Mouse (Mus musculus): Measurements from ENCODE around the gene Mcm10. TPM values are rescaled to one million over a fixed set of nuclear protein-coding genes. Genes with fewer than 3 reads are reported as not detected.
"Not testable (repeated sequence)": the region's sequence is repeated elsewhere in the genome, so short reads cannot be mapped to it uniquely, and the experiment has no call there.

Gene Mcm10
- polyA plus RNA-seq, 1 experiment from 2014 or later: 12.1 TPM

- Histone ChIP-seq H3K9me3 (replicated peaks) (no peaks in the 10 kb centered on the region), H3K36me3 (no peaks in the 10 kb centered on the region)
Observed at GRCm38 (mm10) chr2:4978091-4978490, 34.5 kb downstream of the Mcm10 start.

DNA sequence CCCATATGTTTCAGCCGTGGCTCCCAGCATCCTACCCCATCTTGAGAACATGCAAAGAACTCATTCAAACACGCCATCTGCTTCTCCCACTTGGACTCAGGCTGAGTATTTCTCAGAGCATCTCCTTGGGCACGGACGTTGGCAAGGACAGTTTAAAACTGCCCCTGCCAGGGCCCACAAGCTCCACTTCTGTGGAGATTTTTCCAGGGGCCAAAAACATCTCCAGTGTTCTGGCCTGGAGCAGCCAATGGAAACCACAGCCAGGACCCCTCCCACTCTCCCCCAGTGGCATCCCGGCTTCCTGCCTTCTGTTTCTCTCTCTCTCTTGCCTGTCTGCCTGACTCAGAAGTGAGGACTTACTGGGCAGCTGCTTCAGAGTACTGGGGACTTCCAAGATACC lies 36.8 kb downstream of the Mcm10 start, which contains the start of gene Ucma:
Gene Ucma, plus strand, starts transcription at position 316 of the 400 bp plus-strand sequence.
- no peak for ATAC-seq (replicated peaks; ENCODE audit: insufficient number of reproducible peaks, insufficient read depth, low FRiP score, low read depth)
- Histone ChIP-seq H3K4me2 (no peak within 1 kb of the TSS), H3K4me3 (no peak within 1 kb of the TSS), H3K4me1 (replicated peaks) (no peaks in the 10 kb centered on the region), H3K9ac (no peak within 1 kb of the TSS), H3K27me3 (no peaks in the 10 kb centered on the region), H3K36me3 (no peaks in the 10 kb centered on the region), H3K9me3 (replicated peaks) (no peaks in the 10 kb centered on the region), H3K27ac (no peak within 1 kb of the TSS)
- 52% methylated on average over 5 of the region's 5 CpGs for WGBS

More at GRCm38 (mm10) chr2:4978091-4978490, 34.5 kb downstream of the Mcm10 start:
- no peak overlapping the region for H3K4me3 ChIP-seq
- no peak overlapping the region for H3K27ac ChIP-seq
- no peak overlapping the region for H3K9ac ChIP-seq
- H3K4me2 ChIP-seq: no peak overlapping the region
- 33% methylated on average over 8 of the region's 8 CpGs for WGBS
- no peak for ATAC-seq (replicated peaks; ENCODE audit: insufficient number of reproducible peaks, insufficient read depth, low FRiP score, low read depth)
- H3K4me1 ChIP-seq (replicated peaks): no peaks in the 10 kb centered on the region
- no peaks in the 10 kb centered on the region for H3K27me3 ChIP-seq

GRCm38 (mm10) chr2:4969083-4969482 lies 43.5 kb downstream of the Mcm10 start:
- H3K4me3 ChIP-seq: no peak overlapping the region
- H3K36me3 ChIP-seq: no peaks in the 10 kb centered on the region
- H3K4me1 ChIP-seq (replicated peaks): no peaks in the 10 kb centered on the region
- H3K27me3 ChIP-seq: no peaks in the 10 kb centered on the region
- H3K9ac ChIP-seq: no peak overlapping the region
- WGBS: 61% methylated on average over 2 of the region's 2 CpGs
- H3K27ac ChIP-seq: no peak overlapping the region
- H3K4me2 ChIP-seq: no peak overlapping the region
- no peak for ATAC-seq (replicated peaks; ENCODE audit: insufficient number of reproducible peaks, insufficient read depth, low FRiP score, low read depth)
- no peaks in the 10 kb centered on the region for H3K9me3 ChIP-seq (replicated peaks)

- no peak for ATAC-seq (replicated peaks; ENCODE audit: insufficient number of reproducible peaks, insufficient read depth, low FRiP score, low read depth)
- no peaks in the 10 kb centered on the region for H3K36me3 ChIP-seq
- WGBS: 89% methylated on average over 2 of the region's 2 CpGs
Observed at GRCm38 (mm10) chr2:4967806-4968205, 44.8 kb downstream of the Mcm10 start.

GRCm38 (mm10) chr2:4958039-4958438 lies 54.6 kb downstream of the Mcm10 start:
- no peak overlapping the region for H3K4me3 ChIP-seq
- no peak overlapping the region for H3K4me2 ChIP-seq
- WGBS: 78% methylated on average over 12 of the region's 12 CpGs
- no peak for ATAC-seq (replicated peaks; ENCODE audit: insufficient number of reproducible peaks, insufficient read depth, low FRiP score, low read depth)
- no peaks in the 10 kb centered on the region for H3K4me1 ChIP-seq (replicated peaks)
- no peaks in the 10 kb centered on the region for H3K36me3 ChIP-seq
- H3K9me3 ChIP-seq (replicated peaks): no peaks in the 10 kb centered on the region
- no peak overlapping the region for H3K27ac ChIP-seq
- no peak overlapping the region for H3K9ac ChIP-seq
- H3K27me3 ChIP-seq: no peaks in the 10 kb centered on the region

More at GRCm38 (mm10) chr2:4967806-4968205, 44.8 kb downstream of the Mcm10 start:
- no peaks in the 10 kb centered on the region for H3K4me1 ChIP-seq (replicated peaks)
- H3K27ac ChIP-seq: no peak overlapping the region
- H3K4me3 ChIP-seq: no peak overlapping the region
- no peaks in the 10 kb centered on the region for H3K27me3 ChIP-seq
- H3K9ac ChIP-seq: no peak overlapping the region
- no peak overlapping the region for H3K4me2 ChIP-seq
- H3K9me3 ChIP-seq (replicated peaks): no peaks in the 10 kb centered on the region

- 74% methylated on average over 6 of the region's 6 CpGs for WGBS
- H3K4me2 ChIP-seq: no peak overlapping the region
- no peaks in the 10 kb centered on the region for H3K36me3 ChIP-seq
- no peak overlapping the region for H3K27ac ChIP-seq
- no peaks in the 10 kb centered on the region for H3K4me1 ChIP-seq (replicated peaks)
- no peaks in the 10 kb centered on the region for H3K27me3 ChIP-seq
- no peak overlapping the region for H3K9ac ChIP-seq
- no peaks in the 10 kb centered on the region for H3K9me3 ChIP-seq (replicated peaks)
- no peak for ATAC-seq (replicated peaks; ENCODE audit: insufficient number of reproducible peaks, insufficient read depth, low FRiP score, low read depth)
- no peak overlapping the region for H3K4me3 ChIP-seq
Observed at GRCm38 (mm10) chr2:4954216-4954760, 58.3 kb downstream of the Mcm10 start.

DNA sequence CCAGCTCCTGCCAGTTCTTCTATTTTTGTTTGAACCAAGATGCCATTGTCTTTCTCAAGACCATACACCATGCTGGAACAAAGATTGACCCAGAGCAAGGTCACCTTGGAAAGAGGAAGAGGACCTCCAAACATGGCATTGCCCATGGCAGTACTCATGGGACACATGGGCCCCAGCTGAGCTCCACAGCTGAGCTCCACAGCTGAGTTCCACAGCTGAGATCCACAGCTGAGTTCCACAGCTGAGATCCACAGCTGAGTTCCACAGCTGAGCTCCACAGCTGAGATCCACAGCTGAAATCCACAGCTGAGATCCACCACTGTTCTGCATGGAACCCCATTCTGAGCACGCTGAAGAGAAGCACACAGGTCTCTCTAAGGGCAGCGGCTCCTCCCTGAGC lies 61.6 kb downstream of the Mcm10 start:
- Histone ChIP-seq H3K4me1 (replicated peaks) (no peaks in the 10 kb centered on the region), H3K9me3 (replicated peaks) (no peaks in the 10 kb centered on the region), H3K27ac (no peak overlapping the region), H3K27me3 (no peaks in the 10 kb centered on the region), H3K4me2 (no peak overlapping the region), H3K36me3 (no peaks in the 10 kb centered on the region), H3K9ac (no peak overlapping the region), H3K4me3 (no peak overlapping the region)
- 85% methylated on average over 2 of the region's 2 CpGs for WGBS
- ATAC-seq (replicated peaks; ENCODE audit: insufficient number of reproducible peaks, insufficient read depth, low FRiP score, low read depth): no peak

GRCm38 (mm10) chr2:4949691-4950090 lies 62.9 kb downstream of the Mcm10 start:
- not testable (repeated sequence) for H3K27me3 ChIP-seq; H3K27ac ChIP-seq; H3K4me1 ChIP-seq (replicated peaks); ATAC-seq (replicated peaks; ENCODE audit: insufficient number of reproducible peaks, insufficient read depth, low FRiP score, low read depth); H3K36me3 ChIP-seq; H3K4me2 ChIP-seq; H3K9ac ChIP-seq; H3K4me3 ChIP-seq; H3K9me3 ChIP-seq (replicated peaks)
- WGBS: 88% methylated on average over 5 of the region's 8 CpGs

DNA sequence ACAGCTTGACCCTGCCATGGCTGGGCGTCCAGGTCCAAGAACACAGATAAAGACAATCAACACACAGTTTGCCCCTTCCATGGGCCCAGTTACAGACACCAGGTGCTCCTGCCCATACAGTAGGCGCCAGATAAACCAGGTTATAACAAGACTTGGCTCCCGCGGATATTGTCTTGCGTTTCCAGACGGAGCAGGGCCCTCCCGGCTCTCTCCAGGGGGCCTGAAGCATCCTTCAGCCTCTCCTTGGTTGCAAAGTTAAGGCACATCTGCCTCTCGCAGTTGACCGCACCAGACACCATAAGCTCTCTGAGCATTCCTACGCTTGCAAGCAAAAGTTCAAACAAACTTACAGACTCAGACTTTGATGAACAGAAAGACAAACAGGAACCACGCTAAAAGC lies 71.7 kb downstream of the Mcm10 start:
- H3K9ac ChIP-seq: no peak overlapping the region
- 91% methylated on average over 11 of the region's 11 CpGs for WGBS
- no peak for ATAC-seq (replicated peaks; ENCODE audit: insufficient number of reproducible peaks, insufficient read depth, low FRiP score, low read depth)
- H3K36me3 ChIP-seq: peaks cover 27% of the 10 kb centered on the region; the same call in 1 of the 2 replicates
- no peaks in the 10 kb centered on the region; the same call in 1 of the 2 replicates for H3K9me3 ChIP-seq (replicated peaks)
- H3K4me3 ChIP-seq: no peak overlapping the region
- no peaks in the 10 kb centered on the region for H3K27me3 ChIP-seq
- H3K4me2 ChIP-seq: no peak overlapping the region
- no peaks in the 10 kb centered on the region for H3K4me1 ChIP-seq (replicated peaks)
- no peak overlapping the region for H3K27ac ChIP-seq

Other genes starting within 250 kb of the Mcm10 start
- gene Sephs1, start 131.2 kb downstream of the Mcm10 start, polyA plus RNA-seq (2015; fragmentation: Nextera tagmentation; extraction: Ambion mirVana): 33.7 and 42.3 TPM in 2 replicates
- gene Phyh, start 93.8 kb downstream of the Mcm10 start, polyA plus RNA-seq (2015; fragmentation: Nextera tagmentation; extraction: Ambion mirVana): 170 and 225 TPM in 2 replicates
- gene Ucma, start 36.7 kb downstream of the Mcm10 start, polyA plus RNA-seq (2015; fragmentation: Nextera tagmentation; extraction: Ambion mirVana): 0.15 TPM in 1 of 2 replicates, not detected in the other
- 14.6 and 15.1 TPM in 2 replicates for gene Optn, start 51.3 kb upstream of the Mcm10 start, polyA plus RNA-seq (2015; fragmentation: Nextera tagmentation; extraction: Ambion mirVana)
- 6.8 and 9.4 TPM in 2 replicates for gene Ccdc3, start 125.0 kb upstream of the Mcm10 start, polyA plus RNA-seq (2015; fragmentation: Nextera tagmentation; extraction: Ambion mirVana)